Mouse (Mus musculus) adrenal gland, adult 2 months (tissue): ENCODE measurements at regions not wholly inside any gene's neighbourhood (a gene's known extent, or its start where the extent isn't known, plus 50 kb on each side); places are given as distances from the start of the nearest gene placed in this dataset.

ENCODE experiments used
- DNase-seq: peaks from one replicate; pipeline ENCODE4 v3.0.0; 2021

GRCm38 (mm10) chr8:26287665-26288064 is 168.3 kb downstream of the Gm45692 start:
- DNase-seq: no peak

GRCm38 (mm10) chr8:26288163-26288562 is 168.8 kb downstream of the Gm45692 start:
- DNase-seq: no peak

GRCm38 (mm10) chr8:26298066-26298804 is 178.9 kb downstream of the Gm45692 start:
- DNase-seq: no peak

GRCm38 (mm10) chr8:26300246-26300645 is 180.9 kb downstream of the Gm45692 start:
- DNase-seq: no peak

- DNase-seq: no peak
Measured at GRCm38 (mm10) chr8:26301961-26302360, 182.6 kb downstream of the Gm45692 start.

- no peak for DNase-seq
Measured at GRCm38 (mm10) chr8:26304566-26304965, 185.2 kb downstream of the Gm45692 start.

GRCm38 (mm10) chr8:26305061-26305879 is 185.9 kb downstream of the Gm45692 start:
- DNase-seq: no peak

GRCm38 (mm10) chr8:26308121-26308641 is 188.8 kb downstream of the Gm45692 start:
- peak; percentile 2 for DNase-seq

GRCm38 (mm10) chr8:26309764-26310163 is 190.4 kb downstream of the Gm45692 start:
- no peak for DNase-seq

- no peak for DNase-seq
Measured at GRCm38 (mm10) chr8:26323606-26324350, 204.4 kb downstream of the Gm45692 start.

- DNase-seq: no peak
Measured at GRCm38 (mm10) chr8:26324606-26325005, 205.3 kb downstream of the Gm45692 start.

- DNase-seq: no peak
Measured at GRCm38 (mm10) chr8:26329813-26330212, 210.5 kb downstream of the Gm45692 start.

GRCm38 (mm10) chr8:26336906-26337650 is 217.7 kb downstream of the Gm45692 start:
- DNase-seq: peak; percentile 14

GRCm38 (mm10) chr8:26345078-26345477 is 225.7 kb downstream of the Gm45692 start:
- DNase-seq: peak; percentile 65

- DNase-seq: no peak
Measured at GRCm38 (mm10) chr8:26349231-26349630, 229.9 kb downstream of the Gm45692 start.

GRCm38 (mm10) chr8:26349854-26350253 is 230.5 kb downstream of the Gm45692 start:
- DNase-seq: no peak

- peak; percentile 11 for DNase-seq
Measured at GRCm38 (mm10) chr8:26350616-26351015, 231.3 kb downstream of the Gm45692 start.

GRCm38 (mm10) chr8:26351643-26352540 is 232.6 kb downstream of the Gm45692 start:
- peak; percentile 41 for DNase-seq

- DNase-seq: peak; percentile 58
Measured at GRCm38 (mm10) chr8:26352541-26353010, 233.2 kb downstream of the Gm45692 start.

GRCm38 (mm10) chr8:26353476-26353875 is 234.1 kb downstream of the Gm45692 start:
- no peak for DNase-seq
